Mouse (Mus musculus) intestine, embryonic 14.5 days (tissue): ENCODE results near the gene Igsf23. TPM values are rescaled to one million over a fixed set of nuclear protein-coding genes. Genes with fewer than 3 reads are reported as not detected.

Experiments
- ATAC-seq: fragments of 200-750 bp; cut with Nextera tagmentation; replicated peaks from 2 replicates; pipeline ENCODE4 v1.8.0; 2017; ENCODE audit warnings: low read depth, moderate number of reproducible peaks, moderate TSS enrichment, moderate library complexity; ENCODE audit not compliant: low FRiP score, low TSS enrichment
- DNase-seq: peaks from one replicate; pipeline ENCODE4 v3.0.0-alpha.2; 2018; ENCODE audit warnings: low spot score
- H3K27ac ChIP-seq: fragments of 300-500 bp; sonication (generic); 2 replicates; pipeline ENCODE4 v1.5.1; 2014; ENCODE audit warnings: low read depth, mild to moderate bottlenecking, control low read depth
- H3K27me3 ChIP-seq: fragments of 300-500 bp; sonication (generic); replicated peaks from 2 replicates; pipeline ENCODE4 v1.6.1; 2014; ENCODE audit warnings: low read length, control low read depth; ENCODE audit not compliant: control insufficient read depth, insufficient read depth
- H3K36me3 ChIP-seq: fragments of 300-500 bp; sonication (generic); 2 replicates; pipeline ENCODE4 v1.6.1; 2014; ENCODE audit warnings: low read length, control low read depth; ENCODE audit not compliant: control insufficient read depth, insufficient read depth
- H3K4me1 ChIP-seq: fragments of 300-500 bp; sonication (generic); replicated peaks from 2 replicates; pipeline ENCODE4 v1.6.1; 2014; ENCODE audit warnings: low read length, control low read depth, mixed read lengths; ENCODE audit not compliant: control insufficient read depth, insufficient read depth
- H3K4me2 ChIP-seq: fragments of 300-500 bp; sonication (generic); 2 replicates; pipeline ENCODE4 v1.6.1; 2014; ENCODE audit warnings: low read length
- H3K4me3 ChIP-seq: fragments of 300-500 bp; sonication (generic); 2 replicates; pipeline ENCODE4 v1.5.1; 2014; ENCODE audit warnings: low read depth, low read length, control low read depth, mixed read lengths
- H3K9ac ChIP-seq: fragments of 300-500 bp; sonication (generic); 2 replicates; pipeline ENCODE4 v1.6.1; 2014; ENCODE audit warnings: mild to moderate bottlenecking, low read length
- H3K9me3 ChIP-seq: fragments of 300-500 bp; sonication (generic); 2 replicates; pipeline ENCODE4 v1.6.1; 2016; ENCODE audit warnings: low read length, control low read depth; ENCODE audit not compliant: control insufficient read depth
- WGBS: fragments of 180-500 bp; shearing (Covaris S2); extraction: QIAGEN DNeasy Blood & Tissue Kit; methylation state at CpG from one replicate; pipeline ENCODE4 v1.1.7; 2014; 5-methylcytosine and 5-hydroxymethylcytosine counted together
- polyA plus RNA-seq: library from polyadenylated mRNA; unstranded; fragments of >200 nt; fragmentation: Nextera tagmentation; extraction: Ambion mirVana; gene quantifications from 2 replicates; pipeline ENCODE4 v1.2.1, GENCODE M21; 2014

Igsf23 gene
- polyA plus RNA-seq, 1 experiment from 2014 or later = 1.7 TPM

DNA sequence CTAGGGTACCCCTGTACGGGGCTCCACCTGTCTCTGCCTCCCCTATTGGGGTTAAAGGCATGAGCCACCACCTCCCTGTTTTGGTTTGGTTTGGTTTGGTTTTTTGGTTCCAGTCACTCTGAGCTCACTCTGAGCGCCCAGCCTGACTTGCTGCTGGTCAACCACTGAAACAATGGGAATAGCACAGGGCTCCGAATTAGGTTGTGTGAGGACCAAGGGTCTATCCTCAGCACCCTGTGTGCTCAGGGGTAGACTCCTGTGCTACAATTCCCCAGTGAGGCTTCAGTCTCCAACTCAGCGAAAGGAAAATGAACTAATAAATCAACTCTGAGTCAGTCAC, 30.4 kb downstream of the Igsf23 start:
- H3K27me3 ChIP-seq = 0 out of 2 replicates have a peak, but pooled peaks cover 3% of the 10 kb centered on the region
- H3K4me2 ChIP-seq = peak overlapping the region; percentile 53
- H3K4me3 ChIP-seq = peak overlapping the region; percentile 86
- 34% methylated on average over 4 of the region's 4 CpGs for whole genome bisulfite sequencing
- DNase-seq (no peak), ATAC-seq (no peak; the same call in 1 of the 2 replicates)
- H3K27ac ChIP-seq = no peak overlapping the region
- peak overlapping the region; percentile 86 for H3K9ac ChIP-seq
- H3K4me1 ChIP-seq = 0 out of 2 replicates have a peak, but pooled peaks cover 3% of the 10 kb centered on the region
- peaks cover 28% of the 10 kb centered on the region for H3K36me3 ChIP-seq
- H3K9me3 ChIP-seq = no peaks in the 10 kb centered on the region

DNA sequence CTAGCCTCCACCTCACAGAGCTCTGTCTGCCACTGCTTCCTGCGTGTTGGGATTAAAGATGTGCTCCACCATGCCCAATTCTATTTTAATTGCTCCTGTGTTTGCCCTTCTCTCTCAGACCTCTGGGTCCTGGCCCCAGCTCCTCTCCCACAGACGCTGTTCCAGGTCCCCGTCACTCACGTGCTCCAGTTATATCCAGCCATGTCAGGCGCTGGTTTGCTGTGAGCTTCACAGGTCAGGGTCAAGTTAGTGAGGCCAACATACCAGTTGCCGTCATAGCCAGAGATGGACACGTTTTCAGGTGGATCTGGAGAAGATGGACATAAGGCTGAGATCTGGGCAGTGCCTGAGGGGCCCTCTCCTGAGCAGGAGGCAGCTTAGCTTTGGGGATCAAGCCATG, 36.0 kb downstream of the Igsf23 start:
- Histone ChIP-seq H3K36me3 (peaks cover 58% of the 10 kb centered on the region), H3K9ac (no peak overlapping the region)
- no peak for ATAC-seq

DNA sequence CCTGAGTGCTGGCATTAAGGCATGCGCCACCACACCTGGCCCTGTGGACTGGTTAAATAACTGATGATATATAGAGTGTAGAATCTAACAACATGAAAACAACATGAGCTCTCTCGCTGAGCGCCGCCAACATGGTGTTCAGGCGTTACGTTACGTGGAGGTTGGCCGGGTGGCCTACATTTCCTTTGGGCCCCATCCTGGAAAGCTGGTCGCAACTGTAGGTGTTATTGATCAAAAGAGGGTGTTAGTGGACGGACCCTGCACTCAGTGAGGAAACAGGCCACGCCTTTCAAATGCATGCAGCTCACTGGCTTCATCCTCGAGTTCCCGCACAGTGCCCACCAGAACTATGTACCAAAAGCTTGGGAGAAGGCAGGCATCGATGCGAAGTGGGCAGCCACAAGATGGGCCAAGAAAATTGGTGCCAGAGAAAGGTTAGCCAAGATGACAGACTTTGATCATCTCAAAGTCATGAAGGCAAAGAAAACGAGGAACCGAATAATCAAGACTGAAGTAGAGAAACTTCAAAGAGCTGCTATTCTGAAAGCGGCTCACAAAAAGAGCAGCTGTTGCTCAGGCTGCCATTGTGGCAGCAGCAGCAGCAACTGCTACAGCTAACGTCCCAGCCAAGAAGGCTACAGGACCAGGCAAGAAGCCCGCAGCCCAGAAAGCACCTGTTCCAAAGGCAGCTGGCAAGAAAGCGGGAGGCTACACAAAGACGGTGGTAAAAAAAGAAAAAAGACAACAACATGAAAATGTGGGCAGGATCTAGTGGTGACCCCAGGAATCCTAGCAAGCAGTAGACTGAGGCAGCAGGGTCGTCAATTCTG, 38.6 kb downstream of the Igsf23 start:
- Histone ChIP-seq H3K27ac (no peak overlapping the region), H3K4me3 (no peak overlapping the region), H3K9me3 (no peaks in the 10 kb centered on the region), H3K9ac (no peak overlapping the region), H3K4me1 (no peaks in the 10 kb centered on the region), H3K4me2 (no peak overlapping the region), H3K27me3 (no peaks in the 10 kb centered on the region), H3K36me3 (peaks cover 61% of the 10 kb centered on the region)
- DNase-seq (no peak), ATAC-seq (no peak)
- 89% methylated on average over 23 of the region's 23 CpGs for WGBS

More for the DNA sequence above, 36.0 kb downstream of the Igsf23 start:
- Histone ChIP-seq H3K9me3 (no peaks in the 10 kb centered on the region), H3K27me3 (no peaks in the 10 kb centered on the region), H3K27ac (no peak overlapping the region), H3K4me3 (no peak overlapping the region), H3K4me2 (no peak overlapping the region), H3K4me1 (no peaks in the 10 kb centered on the region)
- WGBS = 91% methylated on average over 7 of the region's 7 CpGs
- no peak for DNase-seq

DNA sequence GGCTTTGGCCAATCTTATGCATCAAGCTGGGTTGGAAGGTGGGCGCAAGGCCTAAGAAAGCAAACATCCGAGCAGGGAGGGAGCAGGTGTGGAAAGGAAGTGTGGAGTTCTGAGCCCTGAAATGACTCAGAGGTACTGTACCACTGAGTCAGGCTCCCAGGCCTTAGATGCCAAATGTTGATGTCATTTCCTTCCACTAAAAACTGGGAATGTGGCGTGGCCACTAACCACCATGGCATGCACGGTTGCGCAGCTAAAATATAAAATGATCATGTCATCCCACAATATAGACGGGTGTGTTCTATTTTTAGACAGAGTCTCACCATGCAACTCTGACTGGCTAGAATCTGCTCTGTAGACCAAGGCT, 39.3 kb downstream of the Igsf23 start:
- no peaks in the 10 kb centered on the region for H3K27me3 ChIP-seq
- no peaks in the 10 kb centered on the region for H3K4me1 ChIP-seq
- ATAC-seq = no peak
- H3K27ac ChIP-seq = no peak overlapping the region
- H3K4me2 ChIP-seq = no peak overlapping the region
- H3K9me3 ChIP-seq = no peaks in the 10 kb centered on the region
- WGBS = 87% methylated on average over 6 of the region's 6 CpGs
- no peak overlapping the region for H3K9ac ChIP-seq
- DNase-seq = no peak
- H3K36me3 ChIP-seq = peaks cover 60% of the 10 kb centered on the region
- no peak overlapping the region for H3K4me3 ChIP-seq

DNA sequence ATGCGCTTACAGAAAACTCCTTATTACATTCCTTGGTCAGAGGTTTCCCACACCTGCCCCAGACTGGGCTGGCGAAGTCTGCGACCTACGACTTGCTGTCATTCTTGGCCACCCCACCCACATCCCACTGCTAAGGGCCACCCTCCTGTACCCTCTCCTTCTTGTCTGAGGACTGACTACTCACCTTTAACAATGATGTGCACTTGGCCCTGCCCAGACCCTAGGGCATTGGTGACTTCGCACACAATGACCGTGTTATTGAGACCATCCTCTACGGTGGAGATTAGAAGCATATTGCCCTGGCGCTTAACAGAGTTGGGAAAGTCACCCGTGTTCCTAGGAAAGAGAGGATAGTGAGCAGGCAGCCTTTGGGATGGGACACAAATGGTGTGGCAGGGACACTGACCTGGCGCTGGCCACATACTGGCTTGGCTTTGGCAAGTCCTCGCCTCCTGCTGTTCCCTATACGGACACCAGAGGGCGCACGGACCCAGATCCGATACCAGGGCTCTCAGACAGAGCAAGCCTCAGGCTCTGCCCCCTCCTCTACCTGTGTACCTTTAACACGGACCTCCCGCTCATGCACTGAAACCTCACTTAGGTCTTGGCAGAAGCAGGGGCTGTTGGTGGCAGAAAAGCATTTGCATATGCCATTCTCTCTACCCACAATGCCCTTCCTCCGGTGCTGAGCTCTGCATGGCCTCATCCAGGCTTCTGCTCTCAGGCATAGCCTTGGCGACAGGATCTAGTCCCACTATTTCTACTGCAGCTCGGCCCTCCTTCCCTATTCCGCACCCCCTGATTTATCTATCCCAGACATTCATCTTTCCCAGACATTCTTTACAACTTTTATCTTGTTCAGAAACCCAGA, 39.9 kb downstream of the Igsf23 start:
- ATAC-seq (peak; percentile 67), DNase-seq (peak; percentile 93)
- no peaks in the 10 kb centered on the region for H3K27me3 ChIP-seq
- no peak overlapping the region for H3K4me2 ChIP-seq
- no peaks in the 10 kb centered on the region for H3K4me1 ChIP-seq
- 50% methylated on average over 21 of the region's 21 CpGs for WGBS
- H3K9me3 ChIP-seq = no peaks in the 10 kb centered on the region
- H3K27ac ChIP-seq = no peak overlapping the region
- H3K9ac ChIP-seq = no peak overlapping the region
- peaks cover 57% of the 10 kb centered on the region for H3K36me3 ChIP-seq
- no peak overlapping the region for H3K4me3 ChIP-seq

DNA sequence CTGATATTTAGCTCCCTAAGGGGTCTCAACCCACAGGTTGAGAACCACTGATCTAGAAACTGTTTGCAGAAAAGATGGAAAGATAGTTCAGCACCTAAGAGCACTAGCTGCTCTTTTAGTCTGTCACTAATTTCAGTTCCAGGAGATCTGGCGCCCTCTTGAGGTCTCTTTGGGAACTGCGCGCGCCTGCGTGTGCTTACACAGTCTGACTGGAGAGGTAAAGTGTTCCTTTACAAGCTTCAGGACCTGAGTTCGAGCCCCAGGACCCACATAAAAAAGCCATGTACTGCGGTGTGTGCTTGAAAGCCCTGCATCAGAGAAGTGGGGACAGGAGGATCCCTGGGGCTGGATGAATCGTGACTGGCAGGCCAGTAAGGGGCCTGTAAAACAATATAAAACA, 60.7 kb downstream of the Igsf23 start:
- DNase-seq (peak; percentile 89), ATAC-seq (no peak)
- no peaks in the 10 kb centered on the region for H3K27me3 ChIP-seq
- no peak overlapping the region for H3K4me3 ChIP-seq
- no peaks in the 10 kb centered on the region for H3K36me3 ChIP-seq
- H3K4me1 ChIP-seq = no peaks in the 10 kb centered on the region
- H3K9ac ChIP-seq = no peak overlapping the region
- H3K4me2 ChIP-seq = no peak overlapping the region
- no peaks in the 10 kb centered on the region for H3K9me3 ChIP-seq
- WGBS = 56% methylated on average over 8 of the region's 8 CpGs
- H3K27ac ChIP-seq = no peak overlapping the region

DNA sequence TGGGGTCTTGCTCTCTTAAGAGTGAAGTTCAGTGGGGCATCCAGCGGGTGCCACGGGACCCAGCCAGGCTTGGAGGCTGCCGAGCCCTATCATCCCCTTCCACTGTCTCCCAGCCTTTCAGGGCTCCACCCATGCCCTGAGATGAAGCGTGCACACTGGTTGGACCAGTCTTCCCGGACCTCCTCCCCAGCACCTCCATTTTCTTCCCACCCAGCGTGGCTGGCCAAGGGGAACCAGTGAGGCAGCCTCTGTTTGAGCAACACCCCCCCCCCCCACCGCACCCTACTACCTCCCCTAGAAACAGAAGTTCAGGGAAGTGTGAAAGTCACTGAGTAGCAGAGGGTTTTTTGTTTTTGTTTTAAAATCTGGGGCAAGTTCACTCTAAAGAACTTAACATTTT, 62.7 kb downstream of the Igsf23 start, which contains the start of gene Ceacam19:
Gene Ceacam19 (minus strand): TSS at position 117 of the 400 bp plus-strand sequence.
- 66% methylated on average over 6 of the region's 7 CpGs for WGBS
- Histone ChIP-seq H3K27me3 (no peaks in the 10 kb centered on the region), H3K36me3 (no peaks in the 10 kb centered on the region), H3K4me3 (no peak within 1 kb of the TSS), H3K9ac (no peak within 1 kb of the TSS), H3K4me1 (no peaks in the 10 kb centered on the region), H3K4me2 (no peak within 1 kb of the TSS), H3K9me3 (no peaks in the 10 kb centered on the region), H3K27ac (no peak within 1 kb of the TSS)
- no peak for DNase-seq
- ATAC-seq = no peak
